ENCODE assay signal across 10 mouse cellular contexts in the genomic region with DNA sequence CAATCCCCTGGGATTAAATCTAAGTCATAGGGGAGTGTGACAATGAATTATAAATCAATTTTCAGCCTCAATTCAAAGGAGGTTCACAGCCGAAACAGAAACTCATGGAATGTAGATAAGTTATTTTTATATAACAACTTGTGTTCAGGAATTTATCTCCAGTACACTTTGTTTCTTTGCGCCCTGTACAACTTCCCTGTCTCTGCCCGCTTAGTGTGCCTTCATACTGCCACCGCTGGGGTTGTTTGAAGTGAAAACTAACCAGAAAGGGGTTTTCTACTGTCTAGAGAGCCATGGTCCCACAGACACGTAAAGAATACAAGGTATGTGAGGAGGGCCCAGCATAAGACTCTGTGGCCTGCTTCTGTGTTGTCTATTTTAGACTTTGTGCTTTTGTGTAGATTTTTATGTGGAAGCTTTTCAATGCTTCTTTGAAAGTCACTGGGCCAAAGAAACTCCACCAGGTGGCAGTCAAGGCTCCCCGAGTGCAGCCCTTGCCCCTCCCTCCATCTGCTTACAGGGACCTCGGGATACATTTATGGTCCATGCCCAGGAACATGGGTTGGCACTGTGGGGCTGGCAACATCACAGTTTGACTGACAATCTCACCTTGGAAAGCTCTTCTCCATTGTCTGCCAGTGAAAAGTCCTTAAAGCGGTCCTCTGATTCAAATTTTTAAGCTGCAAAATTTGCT. TPM values are rescaled to one million over a fixed set of nuclear protein-coding genes. Genes with fewer than 3 reads are reported as not detected.
DNase-seq lines count a peak whose midpoint lies in the region; ATAC-seq and TF ChIP-seq lines count a peak whose summit lies in the region.
"Had no signal": no experiment of that assay in that cellular context is flagged by ENCODE, and none has a peak within 500 bp of the region (broad histone marks: within the 10 kb centered on the region; RNA-seq: fewer than 3 reads in every experiment).

No protein-coding gene starts in this region.

- no peak for ATAC-seq in neural tube, embryonic 11.5 days (ENCODE audit: insufficient read depth, low FRiP score, low TSS enrichment)
- no peak for ATAC-seq in neural tube, embryonic 15.5 days (ENCODE audit: low FRiP score)
- no peak for ATAC-seq in forebrain, embryonic 13.5 days

- intact Hi-C loops in gastrocnemius, adult 2 months (cut with DNase I), result loop anchor here (5.0 kb wide), 1 partner anchor 226 kb away; no protein-coding TSS in a partner anchor
- intact Hi-C loops in left cerebral cortex, postnatal 25 days (cut with DNase I), result loop anchor here (2.0 kb wide), 1 partner anchor 227 kb away; no protein-coding TSS in a partner anchor

- 76% methylated on average over 8 of the region's 8 CpGs for WGBS in neural tube, embryonic 11.5 days
- 71% methylated on average over 8 of the region's 8 CpGs for WGBS in neural tube, embryonic 15.5 days
- 73% methylated on average over 8 of the region's 8 CpGs for WGBS in embryonic facial prominence, embryonic 10.5 days
- WGBS in forebrain, embryonic 13.5 days, result 73% methylated on average over 8 of the region's 8 CpGs

- peak; percentile 67 for TF ChIP-seq CTCF in gastrocnemius, adult 2 months (IDR thresholded peaks at IDR 0.05)

- no peaks in the 10 kb centered on the region for H3K4me1 ChIP-seq in neural tube, embryonic 11.5 days (ENCODE audit: control insufficient read depth, insufficient read depth, low read length)
- no peaks in the 10 kb centered on the region for H3K4me1 ChIP-seq in neural tube, embryonic 15.5 days
- no peaks in the 10 kb centered on the region for H3K4me1 ChIP-seq in embryonic facial prominence, embryonic 10.5 days
- no peaks in the 10 kb centered on the region for H3K4me1 ChIP-seq in forebrain, embryonic 13.5 days
- H3K4me1 ChIP-seq: neural tube, embryonic 13.5 days had no signal

- no peaks in the 10 kb centered on the region for H3K27me3 ChIP-seq in neural tube, embryonic 11.5 days (ENCODE audit: control insufficient read depth, insufficient read depth, low read length)
- no peaks in the 10 kb centered on the region for H3K27me3 ChIP-seq in neural tube, embryonic 15.5 days (replicated peaks)
- no peaks in the 10 kb centered on the region for H3K27me3 ChIP-seq in embryonic facial prominence, embryonic 10.5 days (replicated peaks; ENCODE audit: low read depth, poor library complexity, severe bottlenecking)
- no peaks in the 10 kb centered on the region for H3K27me3 ChIP-seq in forebrain, embryonic 13.5 days
- H3K27me3 ChIP-seq: CH12.LX; neural tube, embryonic 13.5 days had no signal

- H3K9ac ChIP-seq in neural tube, embryonic 11.5 days (ENCODE audit: low read length), result no peak overlapping the region
- H3K9ac ChIP-seq in neural tube, embryonic 15.5 days (replicated peaks), result no peak overlapping the region
- no peak overlapping the region for H3K9ac ChIP-seq in forebrain, embryonic 13.5 days
- H3K9ac ChIP-seq: neural tube, embryonic 13.5 days had no signal

- DNase-seq in gastrocnemius, adult 2 months, result peak; percentile 34
- DNase-seq in gastrocnemius, adult 8-10 months (ENCODE audit: low spot score in 2 of 2), result no peak
- peak; percentile 34 for DNase-seq in neural tube, embryonic 11.5 days (ENCODE audit: low spot score)
- DNase-seq in embryonic facial prominence, embryonic 10.5 days (ENCODE audit: low spot score), result peak; percentile 43
- DNase-seq in left cerebral cortex, postnatal 25 days (ENCODE audit: low spot score in 2 of 2), result peak; percentile 43 to 62
- no peak for DNase-seq in c-Kit-positive CD71-positive TER-119-positive erythroid progenitor cells, embryonic 14.5 days (ENCODE audit: low spot score)

- H3K4me3 ChIP-seq in gastrocnemius, adult 2 months, result no peak overlapping the region
- no peak overlapping the region for H3K4me3 ChIP-seq in neural tube, embryonic 11.5 days (ENCODE audit: low read depth, low read length)
- no peak overlapping the region for H3K4me3 ChIP-seq in neural tube, embryonic 15.5 days (replicated peaks)
- no peak overlapping the region for H3K4me3 ChIP-seq in embryonic facial prominence, embryonic 10.5 days
- H3K4me3 ChIP-seq in forebrain, embryonic 13.5 days, result no peak overlapping the region
- H3K4me3 ChIP-seq: neural tube, embryonic 13.5 days had no signal

- no peak overlapping the region for H3K4me2 ChIP-seq in neural tube, embryonic 11.5 days (ENCODE audit: low read depth)
- no peak overlapping the region for H3K4me2 ChIP-seq in neural tube, embryonic 15.5 days
- H3K4me2 ChIP-seq in forebrain, embryonic 13.5 days, result no peak overlapping the region
- H3K4me2 ChIP-seq: neural tube, embryonic 13.5 days had no signal

- no peak overlapping the region for H3K27ac ChIP-seq in gastrocnemius, adult 2 months
- no peak overlapping the region for H3K27ac ChIP-seq in neural tube, embryonic 11.5 days (ENCODE audit: low read depth, low read length)
- no peak overlapping the region for H3K27ac ChIP-seq in neural tube, embryonic 15.5 days (replicated peaks)
- H3K27ac ChIP-seq in embryonic facial prominence, embryonic 10.5 days (replicated peaks), result no peak overlapping the region
- H3K27ac ChIP-seq in forebrain, embryonic 13.5 days, result no peak overlapping the region
- H3K27ac ChIP-seq: neural tube, embryonic 13.5 days had no signal

- H3K9me3 ChIP-seq in neural tube, embryonic 11.5 days (ENCODE audit: control insufficient read depth, low read length), result no peaks in the 10 kb centered on the region
- no peaks in the 10 kb centered on the region for H3K9me3 ChIP-seq in neural tube, embryonic 15.5 days (replicated peaks)
- no peaks in the 10 kb centered on the region for H3K9me3 ChIP-seq in embryonic facial prominence, embryonic 10.5 days
- no peaks in the 10 kb centered on the region for H3K9me3 ChIP-seq in forebrain, embryonic 13.5 days (replicated peaks)
- H3K9me3 ChIP-seq: neural tube, embryonic 13.5 days had no signal

- no peaks in the 10 kb centered on the region for H3K36me3 ChIP-seq in neural tube, embryonic 11.5 days (ENCODE audit: control insufficient read depth, insufficient read depth, low read length)
- no peaks in the 10 kb centered on the region for H3K36me3 ChIP-seq in neural tube, embryonic 15.5 days
- no peaks in the 10 kb centered on the region for H3K36me3 ChIP-seq in embryonic facial prominence, embryonic 10.5 days (replicated peaks)
- H3K36me3 ChIP-seq in forebrain, embryonic 13.5 days (ENCODE audit: poor library complexity, severe bottlenecking), result no peaks in the 10 kb centered on the region
- H3K36me3 ChIP-seq: neural tube, embryonic 13.5 days had no signal

RNA-seq across cellular contexts. Expression of a gene that starts 23.4 kb away (rescaled TPM):
- total RNA-seq in gastrocnemius, adult 2 months (2021), result 1 to 10 TPM; 2.5 to 8.4 TPM
- 1 to 10 TPM; 2.5 to 4.7 (median 4.0) TPM for total RNA-seq in gastrocnemius, adult 8-10 months (2022)
- 2.0 and 2.1 TPM in 2 replicates for polyA plus RNA-seq in neural tube, embryonic 11.5 days (2014; fragmentation: Nextera tagmentation; extraction: Ambion mirVana)
- polyA plus RNA-seq in neural tube, embryonic 15.5 days (2015; fragmentation: Nextera tagmentation; extraction: Ambion mirVana), result 13.8 and 14.6 TPM in 2 replicates
- 0.85 and 0.97 TPM in 2 replicates for polyA plus RNA-seq in embryonic facial prominence, embryonic 10.5 days (2016; fragmentation: Nextera tagmentation; extraction: Ambion mirVana)
- 10 to 100 TPM; 46.6 to 56.4 TPM for total RNA-seq in left cerebral cortex, postnatal 25 days (2021)
- 3.9 and 4.6 TPM in 2 replicates for polyA plus RNA-seq in forebrain, embryonic 13.5 days (2015; fragmentation: Nextera tagmentation; extraction: Ambion mirVana)
- total RNA-seq: CH12.LX had no signal

Comparison
In these comparisons a context has a peak if more than half of its experiments do, and no peak if none do; other contexts are left out.
1. DNase-seq: peak in gastrocnemius, adult 2 months (single experiment), neural tube, embryonic 11.5 days (single experiment), embryonic facial prominence, embryonic 10.5 days (single experiment) and left cerebral cortex, postnatal 25 days (2 of 2); none in gastrocnemius, adult 8-10 months (0 of 2) and c-Kit-positive CD71-positive TER-119-positive erythroid progenitor cells, embryonic 14.5 days (single experiment).